Mouse (Mus musculus) midbrain, embryonic 15.5 days (tissue): ENCODE measurements at regions not wholly inside any gene's neighbourhood (a gene's known extent, or its start where the extent isn't known, plus 50 kb on each side); places are given as distances from the start of the nearest gene placed in this dataset.
"Not testable (repeated sequence)": the region's sequence is repeated elsewhere in the genome, so short reads cannot be mapped to it uniquely, and the experiment has no call there.

Experiments
- ATAC-seq: fragments of 200-750 bp; cut with Nextera tagmentation; replicated peaks from 2 replicates; pipeline ENCODE4 v1.8.0; 2017; ENCODE audit warnings: moderate TSS enrichment
- H3K27ac ChIP-seq: fragments of 300-500 bp; sonication (generic); 2 replicates; pipeline ENCODE4 v1.5.1; 2015; ENCODE audit warnings: mild to moderate bottlenecking, inconsistent platforms
- H3K27me3 ChIP-seq: fragments of 300-500 bp; sonication (generic); replicated peaks from 2 replicates; pipeline ENCODE4 v1.6.1; 2015; ENCODE audit warnings: inconsistent platforms
- H3K36me3 ChIP-seq: fragments of 300-500 bp; sonication (generic); replicated peaks from 2 replicates; pipeline ENCODE4 v1.6.1; 2015; ENCODE audit warnings: inconsistent platforms
- H3K4me1 ChIP-seq: fragments of 300-500 bp; sonication (generic); 2 replicates; pipeline ENCODE4 v1.6.1; 2015; ENCODE audit warnings: inconsistent platforms
- H3K4me2 ChIP-seq: fragments of 300-500 bp; sonication (generic); 2 replicates; pipeline ENCODE4 v1.6.1; 2015; ENCODE audit warnings: inconsistent platforms, mild to moderate bottlenecking, moderate library complexity
- H3K4me3 ChIP-seq: fragments of 300-500 bp; sonication (generic); 2 replicates; pipeline ENCODE4 v1.5.1; 2015; ENCODE audit warnings: mild to moderate bottlenecking, inconsistent platforms
- H3K9ac ChIP-seq: fragments of 300-500 bp; sonication (generic); 2 replicates; pipeline ENCODE4 v1.6.1; 2015; ENCODE audit warnings: mild to moderate bottlenecking, inconsistent platforms
- H3K9me3 ChIP-seq: fragments of 300-500 bp; sonication (generic); 2 replicates; pipeline ENCODE4 v1.6.1; 2016; ENCODE audit warnings: inconsistent platforms
- WGBS: fragments of 180-500 bp; shearing (Covaris S2); methylation state at CpG from one replicate; pipeline ENCODE4 v1.1.7; 2015; ENCODE audit warnings: mixed read lengths; 5-methylcytosine and 5-hydroxymethylcytosine counted together

DNA sequence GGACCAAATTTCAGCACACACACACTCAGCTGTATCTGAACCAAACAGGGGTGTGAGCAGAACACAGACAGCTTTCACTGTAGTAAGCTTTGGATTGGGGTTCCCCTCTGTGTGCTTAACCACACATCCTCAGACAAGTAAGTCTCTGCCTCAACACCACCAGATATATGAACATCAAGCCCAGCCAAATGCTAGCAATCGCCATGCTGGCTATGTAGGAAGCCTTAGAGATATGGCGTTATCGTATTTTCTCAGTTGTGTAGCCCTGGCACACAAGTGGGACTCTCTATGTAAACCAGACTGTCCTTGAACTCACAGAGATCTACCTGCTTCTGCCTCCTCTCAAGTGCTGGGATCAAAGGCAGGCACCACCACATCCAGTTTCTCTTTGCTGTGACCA lies 99.9 kb upstream of the Plcl2 start:
- no peak overlapping the region for H3K4me2 ChIP-seq
- no peaks in the 10 kb centered on the region for H3K9me3 ChIP-seq
- H3K27me3 ChIP-seq: no peaks in the 10 kb centered on the region
- no peak for ATAC-seq
- no peaks in the 10 kb centered on the region for H3K36me3 ChIP-seq
- H3K9ac ChIP-seq: no peak overlapping the region
- no peaks in the 10 kb centered on the region for H3K4me1 ChIP-seq
- 96% methylated on average over 3 of the region's 3 CpGs for WGBS
- no peak overlapping the region for H3K4me3 ChIP-seq
- no peak overlapping the region for H3K27ac ChIP-seq

DNA sequence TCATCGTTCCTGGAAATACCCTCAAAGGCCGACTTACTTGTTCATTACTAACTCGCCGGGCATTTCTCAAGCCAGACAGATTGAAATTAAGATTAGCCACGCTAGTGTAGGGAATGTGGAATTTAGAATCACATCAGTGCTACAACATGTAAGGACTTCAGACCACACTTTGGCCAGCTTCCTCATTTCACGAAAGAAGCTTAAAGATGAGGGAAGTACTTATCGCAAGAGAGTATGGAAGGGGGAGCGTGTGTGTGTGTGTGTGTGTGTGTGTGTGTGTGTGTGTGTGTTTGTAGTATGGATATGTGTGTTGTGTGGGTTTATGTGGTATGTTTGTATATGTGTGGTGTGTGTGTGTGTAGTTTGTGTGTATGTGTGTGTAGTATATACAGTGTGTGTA lies 99.3 kb upstream of the Plcl2 start:
- Histone ChIP-seq H3K9ac (no peak overlapping the region), H3K4me1 (no peaks in the 10 kb centered on the region), H3K27me3 (no peaks in the 10 kb centered on the region), H3K4me3 (no peak overlapping the region), H3K27ac (no peak overlapping the region), H3K4me2 (no peak overlapping the region), H3K36me3 (no peaks in the 10 kb centered on the region), H3K9me3 (no peaks in the 10 kb centered on the region)
- ATAC-seq: no peak
- WGBS: 91% methylated on average over 8 of the region's 8 CpGs

DNA sequence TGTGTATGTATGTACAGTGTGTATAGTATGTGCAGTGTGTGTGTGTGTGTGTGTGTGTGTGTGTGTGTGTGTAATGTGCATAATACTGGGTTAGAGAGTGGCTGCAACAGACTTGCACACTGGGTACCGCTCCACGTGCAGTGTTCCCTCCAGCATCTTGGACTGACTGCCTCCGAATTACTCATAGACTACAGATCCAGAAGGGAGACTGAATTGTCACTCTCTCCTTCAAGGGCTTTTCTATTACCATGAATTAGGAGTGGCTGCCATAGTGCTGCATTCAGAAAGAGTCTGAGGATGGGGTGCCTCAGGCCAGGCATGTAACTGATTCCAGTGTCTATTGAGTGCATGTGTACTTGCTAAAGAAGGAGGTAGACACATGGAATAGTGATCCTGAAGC lies 98.9 kb upstream of the Plcl2 start:
- Histone ChIP-seq H3K9ac (no peak overlapping the region), H3K36me3 (no peaks in the 10 kb centered on the region), H3K27me3 (no peaks in the 10 kb centered on the region), H3K27ac (no peak overlapping the region), H3K4me2 (no peak overlapping the region), H3K4me1 (no peaks in the 10 kb centered on the region), H3K4me3 (no peak overlapping the region), H3K9me3 (no peaks in the 10 kb centered on the region)
- no peak for ATAC-seq
- 90% methylated on average over 3 of the region's 3 CpGs for WGBS

DNA sequence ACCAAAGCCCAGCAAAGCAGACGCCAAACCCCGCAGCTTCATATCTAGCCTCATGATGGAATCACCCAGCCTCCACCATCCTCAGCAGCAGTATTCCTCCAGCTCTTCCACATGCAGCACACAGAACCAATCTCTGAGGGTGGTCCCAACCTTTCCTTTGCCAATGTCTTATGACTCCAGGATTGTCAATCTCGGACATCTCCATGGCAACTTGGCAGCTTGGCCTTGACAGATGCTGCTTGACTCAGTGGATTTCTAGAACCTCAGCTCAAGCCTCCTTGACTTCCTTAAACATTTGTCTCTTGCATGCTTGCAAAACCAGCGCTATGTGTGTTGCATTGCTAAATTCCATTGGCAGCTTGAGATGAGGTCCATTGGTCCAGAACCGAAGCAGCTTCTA lies 96.8 kb upstream of the Plcl2 start:
- ATAC-seq: no peak
- H3K9ac ChIP-seq: no peak overlapping the region
- H3K4me3 ChIP-seq: no peak overlapping the region
- H3K4me2 ChIP-seq: no peak overlapping the region
- no peaks in the 10 kb centered on the region for H3K36me3 ChIP-seq
- H3K9me3 ChIP-seq: no peaks in the 10 kb centered on the region
- no peak overlapping the region for H3K27ac ChIP-seq
- H3K27me3 ChIP-seq: no peaks in the 10 kb centered on the region
- H3K4me1 ChIP-seq: no peaks in the 10 kb centered on the region
- WGBS: 88% methylated on average over 5 of the region's 5 CpGs

DNA sequence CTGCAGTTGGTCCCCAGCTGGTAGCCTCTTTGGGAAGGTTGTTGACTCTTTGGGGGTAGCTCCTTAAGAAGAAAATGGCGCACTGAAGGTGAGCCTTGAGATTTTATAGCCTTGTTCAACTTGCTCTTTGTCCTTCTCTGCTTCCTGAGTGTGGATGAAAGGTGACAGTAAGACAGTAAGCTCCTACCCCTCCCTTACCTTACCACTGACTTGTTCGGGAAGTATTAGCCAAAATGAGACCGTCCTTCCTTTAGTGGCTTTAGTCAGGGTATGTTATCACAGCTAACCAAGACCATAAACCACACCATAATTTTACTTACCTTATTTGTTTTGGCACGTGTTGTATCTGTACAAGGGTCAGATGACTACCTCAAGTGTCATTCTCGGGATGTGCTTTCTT lies 95.3 kb upstream of the Plcl2 start:
- H3K4me3 ChIP-seq: no peak overlapping the region
- 91% methylated on average over 5 of the region's 5 CpGs for WGBS
- H3K4me1 ChIP-seq: no peaks in the 10 kb centered on the region
- H3K27me3 ChIP-seq: no peaks in the 10 kb centered on the region
- H3K9me3 ChIP-seq: no peaks in the 10 kb centered on the region
- H3K27ac ChIP-seq: no peak overlapping the region
- H3K36me3 ChIP-seq: no peaks in the 10 kb centered on the region
- ATAC-seq: no peak
- H3K9ac ChIP-seq: no peak overlapping the region
- H3K4me2 ChIP-seq: no peak overlapping the region

DNA sequence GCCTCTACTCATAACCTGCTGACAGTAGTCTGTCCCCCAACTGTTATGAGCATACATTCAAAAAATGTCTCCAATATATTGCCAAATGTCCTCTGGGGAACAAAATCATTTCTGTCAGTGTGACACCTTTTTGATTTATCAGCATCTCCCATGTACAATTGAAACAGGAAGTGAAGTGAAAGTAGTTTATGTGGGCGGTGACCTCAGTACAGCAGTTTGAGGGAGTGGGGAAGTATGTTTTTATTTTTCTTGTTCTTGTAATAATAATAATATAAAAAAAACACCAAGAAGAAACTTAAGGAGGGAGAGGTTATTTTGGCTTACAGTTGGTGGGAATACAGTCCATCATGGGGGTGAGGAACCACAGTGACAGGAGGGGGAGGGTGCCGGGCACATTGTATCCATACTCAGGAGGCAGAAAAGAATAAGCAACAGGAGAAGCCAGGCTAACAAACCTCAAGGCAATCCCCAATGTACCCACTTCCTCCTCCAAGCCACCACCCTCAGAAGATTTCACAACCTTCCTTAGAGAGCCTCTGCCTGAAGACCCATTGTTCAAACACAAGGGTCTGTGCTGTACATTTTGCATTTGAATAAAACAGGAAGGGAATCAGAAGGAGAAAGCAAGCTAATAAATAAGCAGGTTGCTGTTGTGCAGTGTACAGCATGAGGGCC lies 93.7 kb upstream of the Plcl2 start:
- no peak for ATAC-seq
- Histone ChIP-seq H3K4me1 (no peaks in the 10 kb centered on the region), H3K4me2 (no peak overlapping the region), H3K9ac (no peak overlapping the region), H3K4me3 (no peak overlapping the region), H3K27me3 (no peaks in the 10 kb centered on the region), H3K36me3 (no peaks in the 10 kb centered on the region), H3K9me3 (no peaks in the 10 kb centered on the region), H3K27ac (no peak overlapping the region)
- WGBS: 97% methylated on average over 2 of the region's 2 CpGs

DNA sequence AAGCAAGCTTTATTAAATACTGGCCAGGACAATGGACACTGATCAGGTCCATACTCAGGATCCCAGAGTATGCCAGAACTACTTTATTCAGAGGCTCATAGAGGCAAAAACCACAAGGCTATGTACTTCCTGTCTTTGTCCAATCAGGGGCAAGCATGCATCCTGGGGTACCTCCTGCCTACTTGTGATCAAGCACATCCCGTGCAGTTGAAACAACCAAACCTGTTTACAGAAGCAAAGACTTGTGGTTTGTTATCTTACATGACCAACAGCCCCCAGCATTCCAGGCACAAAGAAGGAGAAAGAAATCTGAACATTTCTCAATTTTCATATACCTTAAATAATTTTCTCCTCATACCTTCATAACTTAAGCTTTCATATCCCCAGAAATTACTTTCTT lies 93.1 kb upstream of the Plcl2 start:
- no peaks in the 10 kb centered on the region for H3K4me1 ChIP-seq
- ATAC-seq: no peak
- no peak overlapping the region for H3K27ac ChIP-seq
- no peaks in the 10 kb centered on the region for H3K36me3 ChIP-seq
- no peak overlapping the region for H3K9ac ChIP-seq
- no peaks in the 10 kb centered on the region for H3K27me3 ChIP-seq
- no peaks in the 10 kb centered on the region for H3K9me3 ChIP-seq
- H3K4me3 ChIP-seq: no peak overlapping the region
- H3K4me2 ChIP-seq: no peak overlapping the region
- WGBS: 75% methylated on average over 1 of the region's 1 CpGs

DNA sequence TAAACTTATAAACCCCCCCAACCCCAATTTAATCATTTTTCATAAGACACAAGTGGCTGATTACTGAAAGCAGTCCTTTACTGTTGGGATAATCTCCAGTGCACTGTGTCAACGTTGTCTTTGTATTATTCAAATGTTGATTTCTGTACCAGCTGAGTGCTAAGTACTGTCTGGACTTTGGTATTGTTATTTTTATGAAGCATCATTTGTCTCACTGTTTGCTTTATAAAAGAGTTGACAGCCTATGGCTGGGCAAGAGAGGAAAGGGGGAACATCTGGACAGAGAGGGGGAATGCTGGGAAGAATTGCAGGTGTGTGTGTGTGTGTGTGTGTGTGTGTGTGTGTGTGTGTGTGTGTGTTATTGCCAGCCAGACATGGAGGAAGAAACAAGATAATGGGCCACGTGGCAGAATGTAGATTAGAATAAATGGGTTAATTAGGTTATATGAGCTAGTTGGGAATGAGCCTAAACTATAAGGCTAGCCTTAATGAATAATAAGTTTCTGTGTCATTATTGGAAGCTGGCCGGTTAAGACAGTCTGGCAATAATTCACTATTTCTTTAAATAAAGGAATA lies 92.6 kb upstream of the Plcl2 start:
- no peak for ATAC-seq
- Histone ChIP-seq H3K27ac (no peak overlapping the region), H3K36me3 (no peaks in the 10 kb centered on the region), H3K9me3 (no peaks in the 10 kb centered on the region), H3K27me3 (no peaks in the 10 kb centered on the region), H3K4me2 (no peak overlapping the region), H3K4me3 (no peak overlapping the region), H3K4me1 (no peaks in the 10 kb centered on the region), H3K9ac (no peak overlapping the region)
- WGBS: 69% methylated on average over 3 of the region's 3 CpGs

DNA sequence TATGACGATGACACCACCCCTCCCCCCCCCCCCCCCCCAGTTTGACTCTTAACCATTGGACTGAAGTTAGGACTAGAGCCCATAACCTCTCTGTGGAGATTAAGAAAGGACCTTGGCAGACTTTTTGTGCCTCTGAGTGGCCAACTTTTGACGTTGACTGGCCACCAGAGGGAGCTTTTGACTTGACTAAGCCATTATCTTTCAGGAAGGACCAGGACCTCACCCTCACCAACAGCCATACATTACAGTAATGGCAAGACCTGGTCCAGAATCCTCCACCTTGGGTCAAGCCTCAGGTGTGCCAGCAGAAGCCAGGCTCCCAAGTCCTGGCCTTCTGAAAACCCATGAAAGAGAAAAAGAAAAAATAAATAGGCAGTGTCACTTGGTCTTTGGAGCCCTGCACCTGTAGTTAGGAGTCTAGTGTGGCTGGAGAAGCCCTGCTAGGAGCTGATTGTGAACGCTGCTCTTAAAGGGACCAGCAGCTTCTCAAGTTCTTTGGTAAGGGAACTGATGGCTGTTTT lies 90.3 kb upstream of the Plcl2 start:
- Histone ChIP-seq H3K36me3 (no peaks in the 10 kb centered on the region), H3K27me3 (no peaks in the 10 kb centered on the region), H3K9ac (no peak overlapping the region), H3K4me1 (no peaks in the 10 kb centered on the region), H3K27ac (no peak overlapping the region), H3K4me3 (no peak overlapping the region), H3K9me3 (no peaks in the 10 kb centered on the region), H3K4me2 (no peak overlapping the region)
- 71% methylated on average over 3 of the region's 3 CpGs for WGBS
- no peak for ATAC-seq

DNA sequence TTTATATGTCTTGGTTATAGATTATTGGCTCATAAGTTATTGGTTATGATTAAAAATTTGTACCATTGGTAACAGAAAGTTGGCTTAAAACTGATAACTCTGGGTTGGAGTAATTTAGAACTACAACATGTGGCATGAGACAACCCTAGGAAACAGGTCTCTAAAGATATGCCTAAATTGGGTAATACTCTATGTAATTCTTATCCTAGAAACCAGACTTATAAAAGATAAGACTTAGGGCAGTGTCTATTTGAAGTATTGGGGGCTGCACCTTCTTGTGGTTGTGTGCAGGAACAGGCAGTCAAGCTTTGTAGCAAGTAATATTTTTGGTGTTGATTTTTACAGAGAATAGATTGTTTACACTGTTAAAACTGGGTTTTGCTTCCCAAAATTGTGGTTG lies 89.7 kb upstream of the Plcl2 start:
- not testable (repeated sequence) for H3K4me1 ChIP-seq, H3K36me3 ChIP-seq, H3K27ac ChIP-seq, H3K4me3 ChIP-seq, H3K9ac ChIP-seq, H3K9me3 ChIP-seq, H3K4me2 ChIP-seq, ATAC-seq, H3K27me3 ChIP-seq

DNA sequence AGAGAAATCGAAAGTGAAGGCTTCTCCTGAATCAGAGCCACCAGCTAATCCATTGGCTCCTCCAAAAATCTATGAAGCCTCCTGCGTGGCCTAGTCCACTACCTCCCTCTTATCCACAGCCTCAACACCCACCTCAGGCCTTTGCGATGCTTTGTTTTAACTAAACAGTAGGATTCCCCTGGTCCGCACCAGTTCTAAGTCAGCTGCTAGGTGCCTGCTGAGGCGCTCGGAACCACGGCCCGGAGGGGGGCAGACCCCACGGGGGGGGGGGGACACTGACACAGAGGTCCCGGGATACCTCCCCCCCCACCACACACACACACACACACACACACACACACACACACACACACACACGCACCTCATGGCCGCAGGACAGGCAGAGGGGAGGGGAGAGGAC lies 89.2 kb upstream of the Plcl2 start:
- Histone ChIP-seq H3K27ac (no peak overlapping the region), H3K36me3 (no peaks in the 10 kb centered on the region), H3K27me3 (no peaks in the 10 kb centered on the region), H3K4me1 (no peaks in the 10 kb centered on the region), H3K4me3 (no peak overlapping the region), H3K4me2 (no peak overlapping the region), H3K9ac (no peak overlapping the region), H3K9me3 (no peaks in the 10 kb centered on the region)
- ATAC-seq: no peak
- 81% methylated on average over 9 of the region's 12 CpGs for WGBS

DNA sequence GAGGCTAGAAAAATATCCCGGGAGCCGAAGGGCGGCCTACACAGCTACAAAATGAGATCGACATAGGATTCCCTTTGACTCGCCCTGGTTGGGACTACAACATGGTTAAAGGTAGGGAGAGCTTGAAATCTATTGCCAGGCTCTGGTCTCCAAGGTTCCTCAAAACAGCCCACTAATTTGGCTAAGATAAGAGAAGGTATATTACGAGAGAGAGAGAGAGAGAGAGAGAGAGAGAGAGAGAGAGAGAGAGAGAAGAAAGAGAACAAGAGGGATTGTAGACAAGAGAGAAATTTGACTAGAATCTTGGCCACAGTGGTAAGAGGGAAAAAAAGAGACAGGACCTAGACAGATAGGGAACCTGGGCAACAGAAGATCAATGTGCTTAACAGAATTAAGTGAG lies 88.5 kb upstream of the Plcl2 start:
- no peaks in the 10 kb centered on the region for H3K4me1 ChIP-seq
- no peak overlapping the region for H3K9ac ChIP-seq
- WGBS: 92% methylated on average over 6 of the region's 6 CpGs
- no peak overlapping the region for H3K4me2 ChIP-seq
- ATAC-seq: no peak
- no peaks in the 10 kb centered on the region for H3K27me3 ChIP-seq
- H3K4me3 ChIP-seq: no peak overlapping the region
- H3K36me3 ChIP-seq: no peaks in the 10 kb centered on the region
- no peaks in the 10 kb centered on the region for H3K9me3 ChIP-seq
- H3K27ac ChIP-seq: no peak overlapping the region

DNA sequence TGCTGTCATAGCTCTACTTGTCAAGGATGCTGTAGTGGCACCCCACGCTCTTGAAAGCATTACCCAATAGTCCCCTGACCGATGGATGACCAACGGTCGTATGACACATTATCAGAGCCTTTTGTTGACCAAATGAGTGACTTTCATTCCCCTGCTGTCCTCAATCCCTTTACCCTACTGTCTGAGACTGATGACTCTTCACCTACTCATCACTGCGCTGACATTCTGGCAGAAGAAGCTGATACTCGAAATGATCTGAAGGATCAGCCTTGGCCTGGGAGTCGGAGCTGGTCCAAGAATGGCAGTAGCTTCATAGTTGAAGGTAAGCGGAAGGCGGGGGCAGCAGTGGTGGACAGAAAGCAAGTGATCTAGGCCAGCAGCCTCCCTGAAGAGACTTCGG lies 87.7 kb upstream of the Plcl2 start:
- Histone ChIP-seq H3K4me3 (no peak overlapping the region), H3K4me2 (no peak overlapping the region), H3K9ac (no peak overlapping the region), H3K27ac (no peak overlapping the region), H3K27me3 (no peaks in the 10 kb centered on the region), H3K9me3 (no peaks in the 10 kb centered on the region), H3K4me1 (no peaks in the 10 kb centered on the region), H3K36me3 (no peaks in the 10 kb centered on the region)
- no peak for ATAC-seq
- WGBS: 96% methylated on average over 10 of the region's 10 CpGs
